Mouse (Mus musculus) liver, embryonic 13.5 days (tissue): ENCODE data around the gene Coil. TPM values are rescaled to one million over a fixed set of nuclear protein-coding genes. Genes with fewer than 3 reads are reported as not detected.

ENCODE experiments used
- polyA plus RNA-seq: library from polyadenylated mRNA; unstranded; fragments of >200 nt; fragmentation: Nextera tagmentation; extraction: Ambion mirVana; gene quantifications from 2 replicates; pipeline ENCODE4 v1.2.1, GENCODE M21; 2015

Gene Coil
- polyA plus RNA-seq, 1 experiment from 2014 or later: 5.6 TPM

Other genes with a start within 250 kb of the Coil start
- gene Akap1, start 105.7 kb upstream of the Coil start, polyA plus RNA-seq: 9.2 and 11.4 TPM in 2 replicates
- gene Scpep1, start 14.8 kb upstream of the Coil start, polyA plus RNA-seq: 40.4 and 47.1 TPM in 2 replicates
- gene Elobl, start 3.3 kb upstream of the Coil start, polyA plus RNA-seq: not detected in 2 replicates
- gene Trim25, start 29.1 kb downstream of the Coil start, polyA plus RNA-seq: 18.0 and 20.6 TPM in 2 replicates
- gene Dgke, start 96.6 kb downstream of the Coil start, polyA plus RNA-seq: 0.69 and 0.82 TPM in 2 replicates
- not detected in 2 replicates for gene Gm525, start 103.6 kb downstream of the Coil start, polyA plus RNA-seq